Mouse (Mus musculus): ENCODE data around the gene Ash1l. TPM values are rescaled to one million over a fixed set of nuclear protein-coding genes. Genes with fewer than 3 reads are reported as not detected.

The Ash1l gene
- total RNA-seq, 2 experiments from 2014 or later = 32.0 to 37.0 TPM

- intact Hi-C loops (cut with DNase I) = loop anchor here (2.0 to 5.0 kb wide), 2 partner anchors 77 to 127 kb away; no protein-coding TSS in a partner anchor
- peak; percentile 83 for DNase-seq (ENCODE audit: low spot score)
These were observed 139.6 kb downstream of the Ash1l start for GRCm38 (mm10) chr3:89089882-89090591.

- peak; percentile 74 for DNase-seq (ENCODE audit: low spot score)
- intact Hi-C loops (cut with DNase I) = loop anchor here (2.0 to 5.0 kb wide), 2 partner anchors 76 to 126 kb away; no protein-coding TSS in a partner anchor
These were observed 140.6 kb downstream of the Ash1l start for GRCm38 (mm10) chr3:89090694-89091655.

GRCm38 (mm10) chr3:89091811-89092508 lies 141.5 kb downstream of the Ash1l start:
- intact Hi-C loops (cut with DNase I) = loop anchor here (2.0 to 5.0 kb wide), 2 partner anchors 75 to 125 kb away; no protein-coding TSS in a partner anchor
- DNase-seq (ENCODE audit: low spot score) = no peak

GRCm38 (mm10) chr3:89092509-89093090 lies 142.2 kb downstream of the Ash1l start:
- no peak for DNase-seq (ENCODE audit: low spot score)
- intact Hi-C loops (cut with DNase I) = loop anchor here (5.0 kb wide), 1 partner anchor 75 kb away; no protein-coding TSS in a partner anchor

GRCm38 (mm10) chr3:89093175-89093574 lies 142.8 kb downstream of the Ash1l start, which contains the start of gene Rusc1:
TSS of gene Rusc1 (minus strand) at chr3:89093311.
- intact Hi-C loops (cut with DNase I) = loop anchor here (5.0 kb wide), 1 partner anchor 74 kb away; no protein-coding TSS in a partner anchor
- DNase-seq (ENCODE audit: low spot score) = peak; percentile 74

GRCm38 (mm10) chr3:89094021-89094420 lies 143.6 kb downstream of the Ash1l start:
- DNase-seq (ENCODE audit: low spot score) = no peak
- intact Hi-C loops (cut with DNase I) = loop anchor here (5.0 kb wide), 1 partner anchor 73 kb away; no protein-coding TSS in a partner anchor

- intact Hi-C loops (cut with DNase I) = no loop called here
- no peak for DNase-seq (ENCODE audit: low spot score)
These were observed 150.4 kb downstream of the Ash1l start, which contains the start of gene Gm43738 for GRCm38 (mm10) chr3:89100811-89101210. TSS of gene Gm43738 (minus strand) at chr3:89101099.

GRCm38 (mm10) chr3:89101459-89101811 lies 151.0 kb downstream of the Ash1l start:
- DNase-seq (ENCODE audit: low spot score) = no peak
- intact Hi-C loops (cut with DNase I) = no loop called here

GRCm38 (mm10) chr3:89101812-89102494 lies 151.5 kb downstream of the Ash1l start, which contains the start of gene Fdps:
TSS of gene Fdps (minus strand) at chr3:89101959.
- DNase-seq (ENCODE audit: low spot score) = peak; percentile 94
- intact Hi-C loops (cut with DNase I) = no loop called here

GRCm38 (mm10) chr3:89102495-89103290 lies 152.3 kb downstream of the Ash1l start:
- intact Hi-C loops (cut with DNase I) = no loop called here
- no peak for DNase-seq (ENCODE audit: low spot score)

GRCm38 (mm10) chr3:89103291-89103595 lies 152.8 kb downstream of the Ash1l start:
- DNase-seq (ENCODE audit: low spot score) = no peak
- intact Hi-C loops (cut with DNase I) = no loop called here

- DNase-seq (ENCODE audit: low spot score) = no peak
- intact Hi-C loops (cut with DNase I) = no loop called here
These were observed 156.5 kb downstream of the Ash1l start for GRCm38 (mm10) chr3:89106881-89107280.

- no peak for DNase-seq (ENCODE audit: low spot score)
- intact Hi-C loops (cut with DNase I) = no loop called here
These were observed 157.1 kb downstream of the Ash1l start for GRCm38 (mm10) chr3:89107545-89107944.

- no peak for DNase-seq (ENCODE audit: low spot score)
- intact Hi-C loops (cut with DNase I) = no loop called here
These were observed 157.7 kb downstream of the Ash1l start for GRCm38 (mm10) chr3:89108146-89108545.

- no peak for DNase-seq (ENCODE audit: low spot score)
- intact Hi-C loops (cut with DNase I) = no loop called here
These were observed 162.6 kb downstream of the Ash1l start for GRCm38 (mm10) chr3:89113058-89113457.

- intact Hi-C loops (cut with DNase I) = loop anchor here (2.0 kb wide), 1 partner anchor 101 kb away; no protein-coding TSS in a partner anchor
- no peak for DNase-seq (ENCODE audit: low spot score)
These were observed 165.1 kb downstream of the Ash1l start for GRCm38 (mm10) chr3:89115522-89115921.

GRCm38 (mm10) chr3:89123313-89123712 lies 172.9 kb downstream of the Ash1l start:
- no peak for DNase-seq (ENCODE audit: low spot score)

GRCm38 (mm10) chr3:89124241-89124640 lies 173.8 kb downstream of the Ash1l start:
- no peak for DNase-seq (ENCODE audit: low spot score)
- intact Hi-C loops (cut with DNase I) = no loop called here

More at GRCm38 (mm10) chr3:89123313-89123712, 172.9 kb downstream of the Ash1l start:
- intact Hi-C loops (cut with DNase I) = no loop called here

Measured in heart, postnatal 25 days (tissue).